Mouse (Mus musculus): Measurements from ENCODE around the gene Rspo1.

Gene Rspo1

DNA sequence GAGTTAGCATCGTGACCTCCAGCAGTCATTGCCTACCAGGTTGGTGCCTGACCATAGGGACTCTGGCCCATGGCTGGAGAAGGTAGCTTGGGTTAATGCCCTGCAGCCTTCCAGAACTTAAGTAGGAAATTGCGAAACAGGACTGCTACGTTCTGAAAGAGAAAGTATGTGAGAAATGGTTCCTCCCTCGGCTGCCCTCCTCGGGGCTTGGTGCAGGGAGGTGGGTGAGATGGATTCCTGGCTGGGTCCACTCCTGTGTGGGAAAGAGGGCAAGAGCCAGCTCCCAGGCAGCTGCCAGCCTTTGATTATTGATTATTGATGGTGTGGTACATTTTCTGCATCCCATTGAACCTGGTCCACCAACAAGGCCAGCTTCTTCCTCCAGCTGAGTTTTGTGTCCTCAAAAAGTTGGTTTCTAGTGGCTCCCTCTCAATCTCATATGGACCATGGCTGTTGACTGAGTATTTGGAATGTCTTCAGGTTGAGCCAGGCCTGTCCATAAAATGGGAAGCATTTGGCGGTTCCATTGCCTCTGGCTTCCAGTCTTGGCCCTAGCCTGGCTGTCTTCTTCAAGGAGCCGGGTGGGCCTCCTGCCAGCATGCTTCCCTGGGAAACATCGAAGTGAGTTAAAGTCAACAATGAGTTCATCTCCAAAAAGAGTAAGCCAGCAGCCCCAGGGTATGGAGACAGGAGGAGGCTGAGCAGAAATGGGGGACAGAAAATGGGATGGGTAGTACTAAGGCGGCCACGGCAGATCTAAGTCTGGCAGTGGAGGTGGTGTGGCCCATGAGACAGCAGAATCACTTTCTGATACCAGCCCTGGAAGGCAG, 29.8 kb downstream of the Rspo1 start, which contains the start of gene Gnl2:
Gene Gnl2 (plus strand): TSS at position 780 of the 830 bp plus-strand sequence.
- in situ Hi-C loops (cut with MboI; ENCODE audit: unreplicated experiment in 2 of 2), result loop anchor here in 1 of 2 experiments (5.0 kb wide), 1 partner anchor 34 kb away; no protein-coding TSS in a partner anchor

DNA sequence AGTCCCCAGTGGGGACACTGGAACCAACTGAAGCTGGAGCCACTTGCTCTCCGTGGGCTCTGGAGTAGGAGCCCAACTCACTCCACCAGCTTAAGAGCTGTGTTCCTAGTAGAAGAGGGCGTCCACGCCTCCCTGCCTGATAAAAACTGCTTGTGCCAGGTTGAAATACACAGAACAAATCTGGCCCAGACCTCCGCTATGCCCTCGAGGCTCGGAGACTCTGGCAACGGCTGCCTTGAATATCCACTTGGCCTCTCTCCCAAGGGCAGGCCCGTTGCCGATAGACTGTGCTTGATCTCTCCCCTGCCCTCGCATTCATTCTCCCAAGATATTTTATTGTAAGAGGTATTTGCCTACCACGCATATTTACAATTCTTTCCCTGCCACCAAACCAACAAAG, 31.2 kb downstream of the Rspo1 start:
- in situ Hi-C loops (cut with MboI; ENCODE audit: unreplicated experiment in 2 of 2), result loop anchor here in 1 of 2 experiments (5.0 kb wide), 1 partner anchor 35 kb away; no protein-coding TSS in a partner anchor

DNA sequence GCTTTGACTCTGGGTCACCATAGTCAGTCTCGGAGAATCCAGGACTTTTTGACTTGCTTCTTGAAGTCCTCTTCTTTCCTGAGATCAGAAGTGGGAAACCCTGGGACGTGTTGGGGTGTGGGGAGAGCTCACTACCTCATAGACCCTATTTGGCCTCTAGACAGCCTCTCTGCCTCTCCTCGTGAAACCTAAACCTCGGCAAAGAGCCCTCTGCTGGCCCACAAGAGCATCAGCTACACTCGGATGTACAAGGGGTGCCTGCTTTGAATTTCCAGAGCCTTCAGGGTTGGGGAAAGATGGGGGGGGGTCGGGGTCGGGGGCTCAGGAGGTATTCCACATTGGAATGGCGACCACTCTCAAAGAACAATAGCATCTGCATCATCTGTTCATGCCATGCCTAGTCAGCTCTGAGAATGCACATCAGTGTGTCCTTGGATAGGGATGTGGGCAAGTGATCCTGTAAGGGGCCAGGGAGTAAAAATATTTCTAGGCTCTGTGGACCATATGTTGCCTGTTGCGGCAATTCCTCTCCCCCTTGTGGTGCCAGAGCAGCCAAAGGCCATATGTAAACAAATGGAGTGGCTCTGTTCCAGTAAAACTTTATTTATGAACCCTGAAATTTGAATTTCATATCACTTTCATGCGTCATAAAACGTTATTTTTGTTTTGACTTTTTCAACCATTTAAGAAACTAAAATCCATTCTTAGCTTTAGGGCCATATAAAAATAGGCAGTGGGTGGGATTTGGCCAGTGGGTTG, 34.7 kb downstream of the Rspo1 start:
- in situ Hi-C loops (cut with MboI; ENCODE audit: unreplicated experiment in 2 of 2), result loop anchor here in 1 of 2 experiments (5.0 kb wide), 1 partner anchor 79 kb away; no protein-coding TSS in a partner anchor

DNA sequence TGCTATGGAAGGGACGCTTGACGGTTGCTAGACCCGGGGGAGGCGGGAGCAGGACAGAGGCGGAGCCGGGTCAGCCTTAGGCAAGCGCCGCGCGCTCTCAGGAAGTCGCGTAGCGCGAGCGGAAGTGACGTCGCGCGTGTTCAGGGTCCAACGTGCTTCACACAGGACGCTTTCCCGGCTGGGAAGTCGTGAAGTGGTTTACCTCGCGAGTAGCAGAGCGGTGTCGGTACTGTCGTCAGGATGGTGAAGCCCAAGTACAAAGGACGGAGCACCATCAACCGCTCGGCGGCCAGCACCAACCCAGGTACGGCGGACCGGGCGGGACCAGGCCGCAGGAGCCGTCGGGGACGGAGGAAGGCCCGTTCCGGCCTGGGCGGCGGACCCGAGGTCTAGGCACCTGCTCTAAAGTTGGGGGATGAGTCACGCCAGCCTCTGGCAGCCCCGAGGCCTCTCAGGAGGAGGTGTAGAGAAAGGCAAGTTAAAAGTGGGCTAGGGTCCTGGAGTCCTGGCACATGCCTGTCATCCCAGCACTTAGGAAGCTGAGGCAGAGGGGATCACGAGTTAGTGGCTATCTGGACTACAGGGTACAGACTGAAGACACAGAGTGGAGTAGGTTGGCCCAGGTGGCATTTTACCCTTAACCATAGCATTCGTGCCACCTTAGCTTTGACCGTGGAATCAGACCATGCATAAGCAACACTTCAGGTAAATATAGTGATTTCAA, 43.8 kb downstream of the Rspo1 start:
- in situ Hi-C loops (cut with MboI; ENCODE audit: unreplicated experiment in 2 of 2), result no loop called here

DNA sequence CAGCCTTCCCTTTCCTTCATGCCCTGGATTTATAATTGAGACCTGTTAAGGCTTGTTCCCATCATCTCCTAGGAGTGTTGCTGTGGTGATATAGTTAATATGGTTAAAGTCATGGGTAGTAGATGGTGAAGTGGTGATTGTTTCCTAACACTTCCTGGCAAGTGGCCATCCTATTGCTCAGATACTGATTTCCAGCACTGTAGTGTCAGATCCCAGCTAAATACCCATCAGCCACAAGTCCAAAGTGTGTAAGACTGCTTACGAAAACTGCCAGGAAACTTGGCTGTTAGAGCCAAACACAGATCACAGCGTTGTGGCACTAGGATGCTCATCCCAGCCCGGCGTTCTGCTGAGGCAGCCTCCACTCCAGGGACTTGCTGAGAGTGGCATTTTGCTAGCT, 48.1 kb downstream of the Rspo1 start:
- in situ Hi-C loops (cut with MboI; ENCODE audit: unreplicated experiment in 2 of 2), result no loop called here

DNA sequence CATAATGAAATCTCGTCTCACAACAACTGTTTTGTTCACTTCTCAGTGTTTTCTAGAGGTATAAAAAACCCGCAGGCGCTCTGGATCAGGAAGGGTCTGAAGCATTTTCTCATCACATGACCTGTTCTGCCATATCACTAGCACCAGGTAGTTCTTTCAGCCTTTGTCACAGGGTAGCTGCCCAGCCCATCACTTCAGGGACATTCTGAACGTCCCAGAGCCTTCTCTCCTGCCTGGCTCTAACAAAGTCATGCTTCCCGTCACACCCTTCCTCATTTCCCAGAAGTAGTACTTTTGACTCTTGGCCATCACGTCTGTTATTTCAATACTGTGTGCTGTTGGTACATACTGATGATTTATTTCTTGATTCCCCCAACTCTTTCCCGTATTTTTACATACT, 58.2 kb downstream of the Rspo1 start:
- in situ Hi-C loops (cut with MboI; ENCODE audit: unreplicated experiment in 2 of 2), result no loop called here

DNA sequence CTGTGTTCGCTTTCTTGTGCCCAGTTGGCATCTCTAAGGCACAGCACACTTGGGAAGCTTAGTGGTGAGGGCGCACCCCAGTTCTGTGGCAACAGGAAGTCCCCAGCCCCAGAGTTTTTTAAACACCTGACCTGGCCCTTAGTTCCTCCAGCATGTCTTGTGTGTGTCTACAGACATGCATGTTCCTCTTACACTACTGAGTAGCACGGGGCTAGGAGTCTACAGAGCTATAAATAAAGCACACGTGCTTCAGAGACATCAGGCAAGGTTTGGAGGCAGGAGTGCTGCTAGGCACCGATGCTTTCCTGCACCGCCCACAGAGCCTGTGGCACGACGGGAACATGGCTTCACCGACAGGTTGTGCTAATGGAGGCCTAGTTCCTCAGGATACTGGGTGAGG, 69.2 kb downstream of the Rspo1 start:
- in situ Hi-C loops (cut with MboI; ENCODE audit: unreplicated experiment in 2 of 2), result loop anchor here (5.0 to 25.0 kb wide), 3 partner anchors 113 to 1118 kb away; partner anchors contain the start of genes Fhl3 (in 1 of the 2) and Sf3a3 (in 1 of the 2)

DNA sequence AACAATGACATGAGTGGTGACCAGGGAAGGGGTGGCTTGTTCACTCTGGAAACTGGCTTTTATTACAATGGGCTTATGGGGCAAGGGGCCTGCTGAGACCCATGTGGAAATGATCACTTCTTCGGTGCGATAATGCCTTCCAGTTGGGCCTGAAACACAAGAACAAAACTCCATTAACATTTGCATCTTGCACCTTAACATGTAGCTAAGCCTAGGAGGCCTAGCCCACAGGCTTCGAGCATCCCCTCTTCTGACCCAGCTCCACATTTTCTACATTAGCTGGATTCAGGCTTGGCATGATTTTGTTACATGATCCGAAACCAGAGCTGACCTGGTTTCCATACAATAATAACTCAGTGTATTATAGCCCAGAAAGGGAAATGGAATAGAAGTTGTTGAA, 70.2 kb downstream of the Rspo1 start:
- in situ Hi-C loops (cut with MboI; ENCODE audit: unreplicated experiment in 2 of 2), result loop anchor here (5.0 to 25.0 kb wide), 3 partner anchors 114 to 1119 kb away; partner anchors contain the start of genes Fhl3 (in 1 of the 2) and Sf3a3 (in 1 of the 2)

DNA sequence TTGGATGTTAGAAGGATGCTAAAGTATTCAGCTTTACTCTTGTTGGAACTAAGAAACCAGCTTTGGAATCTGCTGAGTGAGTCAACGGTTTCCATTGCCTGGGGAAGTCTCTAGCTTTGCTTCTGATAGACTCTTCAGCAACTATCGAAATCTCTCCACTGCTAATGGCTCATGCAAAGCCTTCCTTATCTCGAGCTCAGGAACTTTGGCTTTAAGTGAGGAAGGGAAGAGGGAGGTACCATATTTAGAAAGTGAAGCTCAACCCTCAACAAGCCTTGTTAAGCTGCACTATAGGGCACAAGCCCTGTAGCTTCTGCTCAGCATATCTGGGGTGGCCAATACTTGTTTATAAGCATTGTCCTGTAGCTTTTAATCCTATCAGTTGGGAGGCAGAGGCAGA, 71.0 kb downstream of the Rspo1 start:
- in situ Hi-C loops (cut with MboI; ENCODE audit: unreplicated experiment in 2 of 2), result loop anchor here (5.0 to 25.0 kb wide), 3 partner anchors 115 to 1120 kb away; partner anchors contain the start of genes Fhl3 (in 1 of the 2) and Sf3a3 (in 1 of the 2)

DNA sequence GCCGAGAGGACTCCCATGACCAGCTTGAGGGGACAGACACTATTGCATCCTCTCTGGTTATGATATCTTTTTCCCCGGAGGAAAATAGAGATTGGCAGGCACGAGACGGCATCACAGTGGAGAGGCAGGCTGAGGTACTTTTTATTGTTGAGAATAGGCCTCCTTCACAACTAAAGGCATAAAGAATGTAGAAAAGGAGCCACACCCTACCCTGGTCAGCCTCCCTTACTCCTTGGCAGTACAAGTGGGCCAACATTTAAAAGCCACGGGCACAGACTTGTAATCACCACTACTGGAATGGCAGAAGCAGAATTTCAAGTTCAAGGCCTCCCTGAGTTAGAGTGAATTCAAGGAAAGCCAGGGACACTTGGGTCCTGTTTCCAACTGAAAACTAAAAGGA, 71.8 kb downstream of the Rspo1 start:
- in situ Hi-C loops (cut with MboI; ENCODE audit: unreplicated experiment in 2 of 2), result loop anchor here (5.0 to 25.0 kb wide), 3 partner anchors 116 to 1121 kb away; partner anchors contain the start of genes Fhl3 (in 1 of the 2) and Sf3a3 (in 1 of the 2)
